Mouse (Mus musculus) left cerebral cortex, postnatal 4 days (tissue): ENCODE measurements around the gene Ccl1. TPM values are rescaled to one million over a fixed set of nuclear protein-coding genes. Genes with fewer than 3 reads are reported as not detected.

Source experiments
- DNase-seq: peaks from one replicate; pipeline ENCODE4 v3.0.0-alpha.2; 2022
- intact Hi-C: fragments of 180-260 bp; cut with DNase I; formaldehyde crosslinking; loops from one replicate; pipeline ENCODE4 v1.15.1; 2025
- total RNA-seq, 2 experiments: library from RNA; stranded (reverse); gene quantifications; 2 replicates each; pipeline ENCODE4 v1.2.3; 2021

Ccl1 gene
- total RNA-seq, 2 experiments from 2014 or later, result not detected

GRCm38 (mm10) chr11:82139492-82140094 is 165.9 kb downstream of the Ccl1 start:
- DNase-seq, result no peak

DNA sequence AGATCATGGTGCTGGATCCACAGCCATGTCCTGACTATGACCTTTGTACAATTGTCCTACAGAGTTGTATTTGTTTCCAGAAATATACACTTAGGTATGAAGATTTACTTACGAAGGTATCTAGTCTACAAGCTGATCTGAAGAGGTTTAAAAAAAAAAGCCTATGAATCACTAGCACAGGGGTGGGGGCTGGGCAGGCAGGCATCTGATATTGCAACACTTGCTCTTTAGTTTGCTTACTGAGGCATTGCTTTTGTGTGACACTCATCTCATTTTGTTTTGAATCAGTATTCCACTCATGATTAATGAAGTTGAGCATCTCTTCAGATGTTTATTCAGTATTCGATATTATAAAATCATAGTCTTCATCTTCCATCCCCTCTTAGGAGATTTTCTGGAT is 169.3 kb downstream of the Ccl1 start:
- no peak for DNase-seq
- intact Hi-C loops, result no loop called here

More at GRCm38 (mm10) chr11:82139492-82140094, 165.9 kb downstream of the Ccl1 start:
- intact Hi-C loops, result no loop called here

- intact Hi-C loops, result no loop called here
- DNase-seq, result no peak
These were observed 172.5 kb downstream of the Ccl1 start for GRCm38 (mm10) chr11:82132977-82133376.

Other genes with a start within 250 kb of the Ccl1 start
- gene Ccl11, start 247.9 kb downstream of the Ccl1 start, total RNA-seq, result not detected
- 1 to 10 TPM; 1.1 TPM for gene Ccl12, start 203.8 kb downstream of the Ccl1 start, total RNA-seq
- not detected for gene Ccl8, start 190.5 kb downstream of the Ccl1 start, total RNA-seq
- gene Tmem132e, start 83.2 kb upstream of the Ccl1 start, total RNA-seq, result 10 to 100 TPM; 16.0 to 16.8 TPM